Mouse (Mus musculus): ENCODE measurements at regions not wholly inside any gene's neighbourhood (a gene's known extent, or its start where the extent isn't known, plus 50 kb on each side); places are given as distances from the start of the nearest gene placed in this dataset.

- Histone ChIP-seq H3K27ac (ENCODE audit: low read depth) (no peak overlapping the region), H3K4me1 (ENCODE audit: insufficient read depth) (no peaks in the 10 kb centered on the region), H3K36me3 (replicated peaks; ENCODE audit: insufficient read depth, low read length) (no peaks in the 10 kb centered on the region), H3K9ac (replicated peaks) (no peak overlapping the region), H3K4me2 (ENCODE audit: low read depth, low read length) (no peak overlapping the region), H3K4me3 (ENCODE audit: low read depth, low read length) (no peak overlapping the region), H3K9me3 (ENCODE audit: low read length) (no peaks in the 10 kb centered on the region), H3K27me3 (ENCODE audit: insufficient read depth, low read length) (no peaks in the 10 kb centered on the region)
- 75% methylated on average over 4 of the region's 4 CpGs for WGBS (ENCODE audit: insufficient replicate concordance)
- DNase-seq: no peak
- ATAC-seq: no peak
- TF ChIP-seq EP300 (IDR thresholded peaks at IDR 0.05; ENCODE audit: low read depth) (no peak), CTCF (IDR thresholded peaks at IDR 0.05; ENCODE audit: low read depth) (no peak)
These were observed 2984.2 kb upstream of the 5930422O12Rik start for GRCm38 (mm10) chr8:30444274-30444673.

- Histone ChIP-seq H3K4me3 (ENCODE audit: low read depth, low read length) (no peak overlapping the region), H3K4me2 (ENCODE audit: low read depth, low read length) (no peak overlapping the region), H3K27ac (ENCODE audit: low read depth) (no peak overlapping the region), H3K36me3 (replicated peaks; ENCODE audit: insufficient read depth, low read length) (no peaks in the 10 kb centered on the region), H3K9me3 (ENCODE audit: low read length) (no peaks in the 10 kb centered on the region), H3K9ac (replicated peaks) (no peak overlapping the region), H3K4me1 (ENCODE audit: insufficient read depth) (no peaks in the 10 kb centered on the region), H3K27me3 (ENCODE audit: insufficient read depth, low read length) (no peaks in the 10 kb centered on the region)
- no peak for ATAC-seq
- DNase-seq: no peak
- TF ChIP-seq CTCF (IDR thresholded peaks at IDR 0.05; ENCODE audit: low read depth) (no peak), EP300 (IDR thresholded peaks at IDR 0.05; ENCODE audit: low read depth) (no peak)
- WGBS (ENCODE audit: insufficient replicate concordance): 50% methylated on average over 4 of the region's 4 CpGs
These were observed 2970.4 kb upstream of the 5930422O12Rik start for GRCm38 (mm10) chr8:30458136-30458535.

GRCm38 (mm10) chr8:30482956-30483355, 2945.6 kb upstream of the 5930422O12Rik start:
- Histone ChIP-seq H3K27ac (ENCODE audit: low read depth) (no peak overlapping the region), H3K9me3 (ENCODE audit: low read length) (no peaks in the 10 kb centered on the region), H3K27me3 (ENCODE audit: insufficient read depth, low read length) (no peaks in the 10 kb centered on the region), H3K4me1 (ENCODE audit: insufficient read depth) (no peaks in the 10 kb centered on the region), H3K4me2 (ENCODE audit: low read depth, low read length) (no peak overlapping the region), H3K9ac (replicated peaks) (no peak overlapping the region), H3K36me3 (replicated peaks; ENCODE audit: insufficient read depth, low read length) (no peaks in the 10 kb centered on the region), H3K4me3 (ENCODE audit: low read depth, low read length) (no peak overlapping the region)
- TF ChIP-seq CTCF (IDR thresholded peaks at IDR 0.05; ENCODE audit: low read depth): no peak
- TF ChIP-seq EP300 (IDR thresholded peaks at IDR 0.05; ENCODE audit: low read depth): no peak
- 65% methylated on average over 3 of the region's 3 CpGs for WGBS (ENCODE audit: insufficient replicate concordance)
- ATAC-seq (no peak), DNase-seq (no peak)

GRCm38 (mm10) chr8:30494851-30495355, 2933.6 kb upstream of the 5930422O12Rik start:
- TF ChIP-seq CTCF (IDR thresholded peaks at IDR 0.05; ENCODE audit: low read depth) (no peak), EP300 (IDR thresholded peaks at IDR 0.05; ENCODE audit: low read depth) (no peak)
- Histone ChIP-seq H3K27ac (ENCODE audit: low read depth) (no peak overlapping the region), H3K36me3 (replicated peaks; ENCODE audit: insufficient read depth, low read length) (no peaks in the 10 kb centered on the region), H3K9me3 (ENCODE audit: low read length) (no peaks in the 10 kb centered on the region), H3K27me3 (ENCODE audit: insufficient read depth, low read length) (no peaks in the 10 kb centered on the region), H3K4me1 (ENCODE audit: insufficient read depth) (no peaks in the 10 kb centered on the region), H3K9ac (replicated peaks) (no peak overlapping the region), H3K4me3 (ENCODE audit: low read depth, low read length) (no peak overlapping the region), H3K4me2 (ENCODE audit: low read depth, low read length) (no peak overlapping the region)
- WGBS (ENCODE audit: insufficient replicate concordance): 82% methylated on average over 6 of the region's 6 CpGs
- ATAC-seq: no peak
- DNase-seq: no peak

GRCm38 (mm10) chr8:30502164-30502563, 2926.3 kb upstream of the 5930422O12Rik start:
- no peak overlapping the region for H3K4me3 ChIP-seq (ENCODE audit: low read depth, low read length)
- no peak for DNase-seq
- no peak overlapping the region for H3K4me2 ChIP-seq (ENCODE audit: low read depth, low read length)
- H3K9ac ChIP-seq (replicated peaks): no peak overlapping the region
- no peaks in the 10 kb centered on the region for H3K27me3 ChIP-seq (ENCODE audit: insufficient read depth, low read length)
- no peaks in the 10 kb centered on the region for H3K9me3 ChIP-seq (ENCODE audit: low read length)
- H3K36me3 ChIP-seq (replicated peaks; ENCODE audit: insufficient read depth, low read length): no peaks in the 10 kb centered on the region
- H3K4me1 ChIP-seq (ENCODE audit: insufficient read depth): no peaks in the 10 kb centered on the region
- H3K27ac ChIP-seq (ENCODE audit: low read depth): no peak overlapping the region
- WGBS (ENCODE audit: insufficient replicate concordance): 60% methylated on average over 2 of the region's 2 CpGs
- TF ChIP-seq EP300 (IDR thresholded peaks at IDR 0.05; ENCODE audit: low read depth): no peak
- TF ChIP-seq CTCF (IDR thresholded peaks at IDR 0.05; ENCODE audit: low read depth): no peak
- no peak for ATAC-seq

- DNase-seq (no peak), ATAC-seq (no peak)
- whole genome bisulfite sequencing (ENCODE audit: insufficient replicate concordance): 67% methylated on average over 2 of the region's 2 CpGs
- H3K4me3 ChIP-seq (ENCODE audit: low read depth, low read length): no peak overlapping the region
- H3K4me1 ChIP-seq (ENCODE audit: insufficient read depth): no peaks in the 10 kb centered on the region
- H3K27ac ChIP-seq (ENCODE audit: low read depth): no peak overlapping the region
- TF ChIP-seq EP300 (IDR thresholded peaks at IDR 0.05; ENCODE audit: low read depth) (no peak), CTCF (IDR thresholded peaks at IDR 0.05; ENCODE audit: low read depth) (no peak)
- no peaks in the 10 kb centered on the region for H3K36me3 ChIP-seq (replicated peaks; ENCODE audit: insufficient read depth, low read length)
- H3K4me2 ChIP-seq (ENCODE audit: low read depth, low read length): no peak overlapping the region
- no peaks in the 10 kb centered on the region for H3K27me3 ChIP-seq (ENCODE audit: insufficient read depth, low read length)
- no peaks in the 10 kb centered on the region for H3K9me3 ChIP-seq (ENCODE audit: low read length)
- H3K9ac ChIP-seq (replicated peaks): no peak overlapping the region
These were observed 2917.2 kb upstream of the 5930422O12Rik start for GRCm38 (mm10) chr8:30511358-30511757.
